Mouse (Mus musculus) T-cell, adult 66 days (primary cell): ENCODE measurements around the gene Ppp2r1a. TPM values are rescaled to one million over a fixed set of nuclear protein-coding genes. Genes with fewer than 3 reads are reported as not detected.

Source experiments
- total RNA-seq, 2 experiments: library from RNA; stranded (reverse); gene quantifications; 3 replicates in 1 of 2; 4 replicates in 1 of 2; pipeline ENCODE4 v1.2.4; 2023

Ppp2r1a gene
- 100 to 1,000 TPM; 267 to 303 TPM for total RNA-seq

GRCm38 (mm10) chr17:20944985-20945891 lies at the start of gene Ppp2r1a:
Gene Ppp2r1a, plus strand, starts transcription at chr17:20945311.

GRCm38 (mm10) chr17:20904991-20905390 lies 40.1 kb upstream of the Ppp2r1a start, which contains the start of gene Vmn1r231:
Gene Vmn1r231, minus strand, starts transcription at chr17:20905091.

DNA sequence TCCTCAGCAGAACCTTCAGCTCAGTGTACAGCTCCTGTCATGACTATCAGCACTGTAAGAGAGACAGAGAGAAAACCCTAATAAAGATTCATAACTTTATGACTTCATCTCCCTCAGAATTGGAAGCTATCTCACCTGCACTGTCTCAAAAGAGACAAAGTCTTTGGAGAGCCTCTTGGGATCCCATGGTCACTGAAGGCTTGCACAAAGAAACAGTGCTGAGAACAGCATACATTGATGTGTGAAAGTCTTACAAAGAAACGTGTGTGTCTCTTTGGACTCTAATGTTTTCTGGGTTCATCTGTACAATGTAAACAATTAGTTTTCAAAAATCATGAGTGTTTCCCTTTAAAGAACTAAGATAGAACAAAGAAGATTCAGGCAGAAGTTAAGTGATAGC lies 25.5 kb upstream of the Ppp2r1a start, which contains the start of gene Vmn1r232:
Gene Vmn1r232, minus strand, starts transcription at position 101 of the 400 bp plus-strand sequence.

GRCm38 (mm10) chr17:20996364-20996763 lies 51.3 kb downstream of the Ppp2r1a start, which contains the start of gene Vmn1r233:
Gene Vmn1r233, minus strand, starts transcription at chr17:20996464.

GRCm38 (mm10) chr17:21008382-21009331 lies 63.5 kb downstream of the Ppp2r1a start, which contains the start of gene Zfp160:
Gene Zfp160, plus strand, starts transcription at chr17:21008903.

Other genes with a start within 250 kb of the Ppp2r1a start
- gene Vmn1r227, start 215.5 kb upstream of the Ppp2r1a start, total RNA-seq: not detected
- gene Vmn1r228, start 159.2 kb upstream of the Ppp2r1a start, total RNA-seq: not detected
- under 1 TPM in 1 of 2 experiments, not detected in 1; 0.09 TPM for gene Vmn1r229, start 133.8 kb upstream of the Ppp2r1a start, total RNA-seq
- not detected for gene Vmn1r230, start 104.9 kb upstream of the Ppp2r1a start, total RNA-seq
- not detected for gene Vmn1r231, start 40.2 kb upstream of the Ppp2r1a start, total RNA-seq
- gene Vmn1r232, start 25.6 kb upstream of the Ppp2r1a start, total RNA-seq: not detected
- not detected for gene Vmn1r233, start 51.2 kb downstream of the Ppp2r1a start, total RNA-seq
- 10 to 100 TPM; 10.7 to 14.4 TPM for gene Zfp160, start 63.6 kb downstream of the Ppp2r1a start, total RNA-seq